Mouse (Mus musculus) skeletal muscle tissue, adult 2 months (tissue): ENCODE data around the gene Ccdc121.
"Not testable (repeated sequence)": the region's sequence is repeated elsewhere in the genome, so short reads cannot be mapped to it uniquely, and the experiment has no call there.

ENCODE experiments used
- DNase-seq: peaks from one replicate; pipeline ENCODE4 v3.0.0-alpha.2; 2012; ENCODE audit warnings: low read depth, low spot score

The Ccdc121 gene

DNA sequence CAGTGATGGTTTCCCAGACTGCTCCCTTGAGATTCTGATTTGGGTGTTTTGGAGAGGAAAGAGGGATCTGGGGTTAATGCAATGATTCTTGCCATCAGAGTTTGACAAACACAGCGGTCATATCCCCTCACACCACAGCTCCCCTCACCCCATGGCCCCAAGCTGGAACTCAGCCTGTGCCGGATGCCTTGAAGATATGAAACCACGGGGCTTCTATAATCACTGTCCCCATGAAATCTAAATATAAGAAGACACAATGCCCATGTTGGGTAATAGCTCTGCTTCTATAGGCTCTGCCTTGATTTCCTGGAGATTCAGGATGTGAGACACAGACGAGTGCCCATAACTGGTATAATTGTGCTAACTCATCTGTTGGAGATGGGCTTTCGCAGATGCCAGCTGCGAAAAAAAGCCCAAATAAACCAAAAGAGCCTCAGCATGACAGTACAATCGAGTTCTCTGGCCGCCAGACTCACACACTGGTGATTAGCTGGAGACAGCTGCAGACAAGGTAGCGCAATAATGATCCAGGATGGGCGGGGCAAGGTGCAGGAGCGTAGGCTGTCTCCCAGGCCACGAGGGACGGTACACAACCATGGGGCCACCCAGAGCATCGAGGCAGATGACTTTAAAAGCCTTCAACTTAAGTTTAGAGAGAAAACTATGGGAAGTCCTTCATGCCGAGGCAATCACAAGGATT is 1.3 kb upstream of the Ccdc121 start:
- no peak for DNase-seq

DNA sequence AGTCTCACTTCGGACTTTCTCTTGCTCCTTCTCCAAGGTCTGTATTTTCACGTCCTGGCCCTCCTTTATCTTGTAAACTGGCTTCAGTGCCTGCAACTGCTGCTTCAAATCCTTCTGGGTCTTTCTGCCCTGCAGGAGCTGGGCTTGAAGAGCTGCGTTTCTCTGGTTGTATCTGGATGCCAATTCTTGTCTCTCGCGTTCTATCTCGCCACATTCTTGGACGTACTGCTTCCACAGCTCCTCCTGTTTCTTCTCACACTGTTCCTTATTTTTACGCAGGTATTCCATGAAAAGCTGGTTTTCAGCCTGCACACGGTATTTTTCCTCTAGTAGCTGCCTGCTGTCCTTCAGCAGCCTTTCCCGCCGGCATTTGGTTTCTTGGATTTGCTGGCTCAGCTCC is 396 bp downstream of the Ccdc121 start:
- DNase-seq, result not testable (repeated sequence)

DNA sequence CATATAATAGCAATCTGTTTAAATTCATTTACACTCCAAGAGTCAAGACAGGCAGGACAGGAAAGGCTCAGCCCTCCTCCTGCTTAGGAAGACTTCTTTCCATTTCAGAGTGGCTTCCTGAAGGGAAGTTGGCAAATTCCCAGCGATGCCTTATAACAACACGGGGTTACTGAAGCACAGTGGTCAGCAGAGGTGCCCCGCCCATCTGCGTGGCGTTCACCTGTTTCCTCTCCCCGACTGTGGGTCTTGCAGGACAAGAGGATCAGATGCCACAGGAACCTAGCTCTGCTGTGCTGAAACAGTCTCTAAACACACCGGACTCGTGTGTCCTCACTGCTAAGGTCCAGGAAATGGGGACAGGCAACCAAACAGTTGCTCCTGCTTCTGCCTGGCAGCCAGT is 5.9 kb downstream of the Ccdc121 start:
- DNase-seq, result no peak

DNA sequence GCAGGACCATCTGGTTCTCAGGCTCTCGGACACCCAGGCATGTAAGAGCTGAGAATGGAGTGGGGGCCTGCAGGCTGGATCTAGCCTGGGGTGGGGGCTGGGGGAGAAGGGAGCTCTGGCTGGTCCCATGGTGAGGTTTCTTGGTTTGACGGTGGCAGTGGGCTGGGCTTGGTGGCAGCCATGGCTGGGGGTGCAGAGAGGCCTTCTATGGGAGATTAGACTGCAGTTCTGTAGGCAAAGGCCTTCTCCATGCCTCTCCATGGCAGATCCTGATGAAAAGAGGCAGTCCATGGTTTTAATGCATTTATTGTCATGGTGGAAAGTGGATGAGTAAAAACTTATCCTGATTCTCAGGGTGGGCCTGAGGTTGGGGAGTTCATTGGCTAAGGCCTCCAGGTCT is 7.8 kb downstream of the Ccdc121 start:
- no peak for DNase-seq

DNA sequence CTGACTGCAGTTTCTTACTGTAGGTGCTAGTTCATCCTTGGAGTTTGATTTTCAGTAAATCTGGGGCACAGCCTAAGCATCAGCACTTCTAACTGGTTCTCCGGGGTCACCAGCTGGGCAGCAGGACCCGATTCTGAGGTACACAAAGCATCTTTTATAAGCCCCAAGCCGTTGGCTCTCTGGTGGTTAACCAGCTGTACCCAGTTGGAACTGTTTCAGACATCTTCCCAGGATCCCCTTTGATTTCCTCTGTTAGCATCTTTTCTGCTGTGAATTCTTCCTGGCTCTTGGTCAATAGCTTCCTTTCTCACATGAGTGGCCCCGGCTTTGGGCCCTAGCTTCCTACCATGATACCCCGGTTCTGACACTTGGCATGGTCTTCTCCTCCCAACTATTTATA is 26.6 kb downstream of the Ccdc121 start:
- DNase-seq, result no peak

DNA sequence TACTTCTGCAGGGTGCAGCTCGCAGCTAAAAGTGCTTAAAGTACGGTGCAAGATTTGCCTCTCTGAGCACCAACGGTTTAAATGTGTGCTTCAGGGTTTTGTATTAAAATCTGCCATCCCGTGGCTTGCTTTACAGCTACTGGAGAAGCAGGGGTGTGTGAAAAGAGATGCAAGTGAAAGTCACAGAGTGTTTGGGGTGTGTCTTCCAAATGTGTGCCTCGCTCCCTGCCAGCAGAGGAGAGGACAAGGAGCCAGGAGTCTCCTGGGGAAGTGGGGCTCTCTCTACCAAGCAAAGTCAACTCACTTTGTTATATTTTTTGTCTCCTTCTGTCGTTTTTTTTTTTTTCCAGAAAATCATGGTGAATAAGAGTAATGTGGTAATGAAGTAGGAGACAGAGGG is 34.7 kb downstream of the Ccdc121 start:
- DNase-seq, result no peak

DNA sequence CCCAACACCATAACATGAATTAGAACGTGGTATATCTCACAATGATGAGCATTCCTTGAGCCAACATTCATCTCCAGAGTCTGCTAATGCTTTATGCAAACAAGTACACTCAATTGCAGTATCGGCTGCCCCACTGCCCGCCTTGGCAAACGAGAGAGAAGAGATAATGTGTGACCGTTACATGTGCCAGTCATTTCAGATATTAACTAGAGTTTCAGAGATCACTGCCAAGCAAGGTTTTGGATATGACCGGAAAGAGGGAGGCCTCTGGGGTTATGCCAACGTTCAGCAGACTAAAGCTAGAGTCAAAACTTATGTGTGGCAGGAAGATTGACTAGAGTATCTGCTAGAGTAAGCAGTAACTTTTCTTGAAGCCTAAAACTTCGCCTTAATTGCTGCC is 35.1 kb downstream of the Ccdc121 start:
- DNase-seq, result no peak

DNA sequence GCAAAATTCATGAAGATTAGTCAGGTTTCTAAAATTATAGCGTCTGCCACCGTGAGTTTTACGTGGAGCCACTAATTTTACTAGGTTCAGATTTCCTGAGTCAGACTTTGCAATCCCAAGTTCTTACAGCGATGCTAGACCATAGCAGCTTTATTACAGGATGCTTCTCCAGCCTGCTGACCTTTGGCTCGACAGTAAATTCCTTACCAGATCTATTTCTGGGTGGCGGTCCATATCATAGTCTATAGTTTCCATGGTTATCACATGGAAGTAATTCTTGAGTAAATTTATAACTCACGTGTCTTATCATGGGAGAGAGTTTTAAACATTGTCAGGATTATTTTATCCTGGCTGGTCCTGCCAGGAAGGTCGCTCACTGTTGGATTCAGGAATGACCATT is 41.8 kb downstream of the Ccdc121 start:
- DNase-seq, result no peak

DNA sequence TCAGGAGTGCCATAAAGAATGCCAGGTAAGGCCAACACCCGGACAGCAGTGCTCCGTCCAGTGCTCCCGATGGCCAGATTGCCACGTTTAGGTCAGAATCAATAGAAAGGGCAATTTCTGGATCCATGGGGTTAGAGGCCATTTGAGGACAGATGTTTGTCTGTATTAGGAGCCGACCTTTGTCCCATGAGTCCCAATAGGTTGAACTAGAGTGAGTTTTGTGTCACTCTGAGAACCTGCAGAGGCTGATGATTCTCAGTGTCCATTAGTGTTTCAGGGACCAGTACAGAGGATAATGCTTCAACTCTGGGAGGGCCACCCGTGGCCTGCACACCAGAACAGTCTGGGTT is 44.0 kb downstream of the Ccdc121 start:
- no peak for DNase-seq

DNA sequence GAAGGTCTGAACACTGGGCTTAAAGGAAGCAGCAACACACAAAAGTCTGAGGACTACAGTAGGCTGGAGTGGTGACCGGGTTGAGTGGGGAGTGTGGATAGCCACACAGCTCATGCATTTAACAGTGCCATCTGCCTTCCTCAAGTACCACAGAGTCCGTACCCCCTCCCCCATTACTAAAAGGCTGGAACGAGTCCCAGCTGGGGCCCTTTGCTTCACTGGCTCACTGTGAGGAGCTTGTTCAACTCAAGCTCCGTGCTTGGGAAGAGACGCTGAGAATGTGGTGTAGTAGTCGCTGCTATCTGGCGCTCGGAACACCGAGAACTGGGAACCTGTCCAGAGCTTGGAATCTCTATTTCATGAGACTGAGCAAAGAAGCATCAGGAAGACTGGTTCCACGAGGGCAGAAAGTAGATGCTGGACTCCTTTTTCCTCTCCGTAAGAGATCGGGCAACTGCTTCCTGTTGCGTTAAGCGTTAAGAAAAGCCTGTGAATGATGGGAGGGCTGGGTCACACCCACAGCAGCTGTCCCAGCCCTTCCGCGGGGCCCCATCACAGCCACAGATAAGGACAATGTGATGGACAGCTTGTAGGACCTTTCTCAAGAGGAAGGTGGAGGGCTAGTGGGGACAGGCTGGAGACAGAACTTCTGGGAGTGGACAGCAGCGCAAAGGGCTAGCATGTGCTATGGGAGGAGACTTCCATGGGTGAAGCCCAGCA is 44.5 kb downstream of the Ccdc121 start:
- DNase-seq, result no peak

DNA sequence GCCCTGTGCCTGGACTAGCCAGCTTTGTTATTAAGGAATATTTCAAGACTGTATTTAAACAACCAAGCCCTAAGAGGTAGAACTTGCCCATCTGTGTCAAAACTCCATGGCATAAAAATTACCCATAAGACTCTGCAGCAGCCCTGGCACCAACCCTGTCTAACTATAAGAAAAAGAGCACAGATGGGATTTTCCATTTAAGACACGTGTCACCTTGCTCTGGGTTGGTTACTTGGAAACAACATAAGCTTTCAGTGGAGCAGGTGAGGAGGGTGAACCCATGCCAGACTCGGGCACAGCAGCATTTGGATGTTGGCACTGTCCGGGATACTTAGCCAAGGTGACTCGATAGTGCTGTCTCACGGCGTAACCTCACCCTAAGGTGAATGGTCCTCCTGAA is 45.2 kb downstream of the Ccdc121 start:
- DNase-seq, result no peak

DNA sequence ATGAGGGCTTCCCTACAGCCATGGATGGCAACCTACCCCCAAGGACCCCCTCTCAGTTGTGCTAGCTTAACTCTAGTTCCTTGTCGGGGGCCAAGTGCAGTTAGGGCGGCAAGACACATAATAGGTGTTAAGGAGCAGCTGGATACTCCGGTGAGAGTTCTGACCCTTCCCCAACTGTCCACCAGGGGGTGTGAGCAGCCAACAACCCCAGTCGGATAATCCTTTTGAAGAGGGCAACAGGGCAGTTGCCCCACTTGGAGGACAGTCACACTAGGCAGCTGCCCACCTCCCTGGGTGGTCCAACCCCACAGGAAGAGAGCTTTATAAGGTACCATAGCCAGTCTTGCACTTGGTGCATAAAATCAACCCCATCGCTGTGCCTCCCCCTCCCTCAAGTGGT is 46.2 kb downstream of the Ccdc121 start:
- DNase-seq, result no peak

DNA sequence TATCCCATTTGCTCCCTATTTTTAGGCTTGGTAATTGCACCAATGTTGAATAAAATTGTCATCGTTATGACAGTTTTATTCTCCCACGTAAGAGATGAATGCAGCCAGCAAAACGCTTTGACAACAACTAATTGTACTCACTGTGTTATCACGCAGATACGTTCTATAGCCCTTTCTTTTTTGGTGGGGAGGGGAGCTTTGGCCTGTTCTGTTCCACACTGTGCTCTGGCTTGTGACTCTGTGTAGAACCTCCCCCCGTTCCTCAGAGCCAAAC is 48.4 kb downstream of the Ccdc121 start:
- no peak for DNase-seq

DNA sequence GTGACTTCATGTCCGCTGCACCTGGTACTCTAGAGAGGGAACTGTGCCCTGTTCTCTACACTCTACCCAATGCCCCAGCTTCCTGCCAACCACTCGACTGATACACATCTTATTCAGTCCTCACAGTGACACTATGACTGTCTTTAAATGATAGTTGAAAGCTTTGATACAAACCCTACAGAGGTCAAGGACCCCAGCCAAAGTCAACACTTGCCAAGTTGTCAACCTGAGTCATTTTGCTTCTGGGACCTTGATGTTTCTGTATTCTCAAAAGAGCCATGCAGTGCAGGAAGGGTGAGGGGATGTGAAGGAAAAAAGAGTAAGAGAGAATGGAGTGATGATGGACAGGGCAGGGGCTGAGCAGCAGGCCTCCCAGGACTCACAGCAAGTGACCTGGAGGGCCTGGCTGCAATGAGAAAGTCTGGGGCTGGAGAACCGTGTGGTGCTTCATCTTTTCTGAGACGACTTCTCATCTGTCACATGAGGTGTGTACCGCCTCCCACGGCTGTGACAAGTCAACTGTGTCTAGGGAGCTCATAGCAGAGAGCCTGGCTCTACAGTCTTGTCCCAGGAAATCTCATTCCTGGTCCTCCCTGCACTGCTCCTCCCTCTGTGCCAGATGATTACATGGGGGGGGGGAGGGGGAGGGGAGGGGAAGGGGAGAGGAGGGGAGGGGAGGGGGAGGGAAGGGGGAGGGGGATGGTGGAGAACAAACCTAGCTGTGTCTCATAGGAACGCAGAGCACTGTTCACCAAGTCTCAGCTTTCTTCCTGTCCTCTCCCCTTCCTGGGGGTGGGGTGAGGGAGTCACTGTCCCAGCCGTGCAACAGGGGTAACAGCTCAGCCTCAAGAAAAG is 49.0 kb downstream of the Ccdc121 start:
- DNase-seq, result no peak

DNA sequence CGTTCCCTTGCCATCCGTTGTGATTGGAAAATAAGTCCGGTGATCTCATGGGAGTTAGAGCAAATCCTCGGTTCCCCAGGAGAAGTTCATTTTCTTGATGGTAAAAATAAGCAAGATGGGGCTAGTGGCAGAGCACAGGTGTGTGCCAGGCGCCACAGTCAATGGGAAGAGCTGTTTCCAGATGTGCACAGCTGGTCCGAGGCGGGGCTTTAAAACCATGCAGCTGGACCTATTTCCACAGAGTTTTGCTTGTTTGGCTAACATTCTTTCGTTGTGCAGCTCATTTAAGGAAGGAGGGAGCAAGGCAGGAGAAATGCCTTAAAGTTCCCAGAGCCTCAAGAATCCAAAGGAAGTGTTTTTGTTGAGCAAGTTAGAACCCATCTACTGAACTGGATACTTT is 49.8 kb downstream of the Ccdc121 start:
- DNase-seq, result no peak

DNA sequence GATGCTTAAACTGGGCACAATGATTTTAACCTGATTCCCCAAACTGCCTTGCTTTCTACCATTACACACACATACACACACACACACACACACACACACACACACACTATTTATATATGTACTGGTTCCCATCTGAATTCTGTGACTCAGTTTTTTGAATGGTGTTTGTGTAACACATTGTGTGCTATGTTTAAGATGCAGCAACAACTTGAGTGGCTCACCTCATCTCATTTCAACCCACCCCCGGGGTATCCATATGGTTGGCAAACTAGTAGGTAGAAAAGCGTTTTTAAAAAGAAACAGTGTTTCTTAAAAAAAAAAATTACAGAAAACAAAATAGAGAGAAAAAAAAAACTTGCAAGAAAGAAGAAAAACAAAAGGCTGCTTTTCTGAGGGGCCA is 51.0 kb downstream of the Ccdc121 start:
- DNase-seq, result no peak
